Mouse (Mus musculus) monocyte, adult 5-6 weeks (primary cell): ENCODE data around the gene Cfap97d2. TPM values are rescaled to one million over a fixed set of nuclear protein-coding genes. Genes with fewer than 3 reads are reported as not detected.

Experiments used
- total RNA-seq: library from RNA; stranded (forward); fragments of 200-1000, 200-491, 200-594 nt; gene quantifications from 3 replicates; pipeline ENCODE4 v1.2.3, GENCODE M21; 2017

Gene Cfap97d2
- total RNA-seq, 1 experiment from 2014 or later, result not detected

Other genes with a start within 250 kb of the Cfap97d2 start
- 0.29 TPM in 1 of 3 replicates, not detected in the others for gene Gas6, start 211.4 kb upstream of the Cfap97d2 start, total RNA-seq
- 1.9 to 6.2 TPM (median 3.1 TPM) in 3 replicates for gene 1700029H14Rik, start 143.4 kb upstream of the Cfap97d2 start, total RNA-seq
- gene Rasa3, start 28.3 kb upstream of the Cfap97d2 start, total RNA-seq, result 276 to 375 TPM (median 323 TPM) in 3 replicates
- gene Cdc16, start 51.8 kb downstream of the Cfap97d2 start, total RNA-seq, result 26.3 to 45.9 TPM (median 30.8 TPM) in 3 replicates
- 32.4 to 33.7 TPM (median 32.9 TPM) in 3 replicates for gene Upf3a, start 79.7 kb downstream of the Cfap97d2 start, total RNA-seq
- gene AF366264, start 132.5 kb downstream of the Cfap97d2 start, total RNA-seq, result 0.48 TPM in 1 of 3 replicates, not detected in the others
- gene Champ1, start 163.8 kb downstream of the Cfap97d2 start, total RNA-seq, result 12.5 to 15.7 TPM (median 15.1 TPM) in 3 replicates
- 0.68 to 6.0 TPM (median 3.4 TPM) in 3 replicates for gene Coprs, start 184.4 kb downstream of the Cfap97d2 start, total RNA-seq